Comparison of ENCODE assay signal across 9 mouse cellular contexts in the genomic region with DNA sequence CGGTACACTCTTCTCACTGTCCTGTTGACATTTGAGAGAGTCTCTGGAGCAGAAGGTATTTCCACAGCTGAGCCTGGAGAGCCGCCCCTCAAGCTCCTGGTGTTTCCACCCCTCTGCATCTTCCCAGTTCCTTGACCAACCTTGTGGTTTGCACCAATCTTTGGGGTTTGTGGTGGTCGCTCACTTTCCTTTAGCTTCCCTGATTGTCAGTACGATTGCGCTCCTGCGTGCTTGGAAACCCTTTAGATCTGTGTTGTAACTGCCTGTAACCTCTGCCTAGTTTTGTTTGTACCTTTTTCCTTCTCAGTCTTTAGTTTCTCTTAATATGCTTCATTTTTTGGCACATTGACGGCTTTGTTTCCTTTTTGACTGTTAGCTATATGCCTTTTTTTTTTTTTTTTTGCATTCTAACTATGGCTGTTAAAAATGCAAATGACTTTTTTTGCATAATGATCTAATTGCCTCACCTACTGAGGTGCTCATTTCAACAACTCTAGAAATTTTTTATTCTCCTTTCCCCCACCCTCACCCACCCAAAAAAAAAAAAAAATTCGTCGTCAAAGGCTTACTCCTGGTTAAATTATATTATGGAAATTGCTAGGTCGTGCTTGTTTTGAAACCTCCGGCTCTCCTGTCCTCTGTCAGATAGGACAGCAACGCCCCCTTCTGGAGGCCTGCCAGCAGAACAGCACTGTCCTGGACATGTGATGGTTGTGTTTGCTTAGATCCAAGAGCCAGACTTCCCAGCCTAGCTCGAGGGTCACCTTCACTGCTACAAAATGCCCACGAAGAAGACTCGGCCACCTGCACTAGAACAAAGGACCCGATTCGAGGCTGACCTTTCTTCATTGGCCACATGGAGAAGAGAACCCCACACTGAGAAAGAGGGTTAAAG. TPM values are rescaled to one million over a fixed set of nuclear protein-coding genes. Genes with fewer than 3 reads are reported as not detected.
DNase-seq lines count a peak whose midpoint lies in the region; ATAC-seq and TF ChIP-seq lines count a peak whose summit lies in the region.
"Had no signal": no experiment of that assay in that cellular context is flagged by ENCODE, and none has a peak within 500 bp of the region (broad histone marks: within the 10 kb centered on the region; RNA-seq: fewer than 3 reads in every experiment).

No protein-coding gene starts in this region.

- H3K9ac ChIP-seq in embryonic facial prominence, embryonic 14.5 days (ENCODE audit: low read depth, low read length), result no peak overlapping the region
- H3K9ac ChIP-seq in heart, postnatal 0 days (replicated peaks; ENCODE audit: low read depth, low read length), result no peak overlapping the region
- H3K9ac ChIP-seq in midbrain, embryonic 14.5 days (replicated peaks; ENCODE audit: low read length), result no peak overlapping the region
- H3K9ac ChIP-seq: limb, embryonic 13.5 days had no signal

- TF ChIP-seq EP300 in heart, postnatal 0 days (IDR thresholded peaks at IDR 0.05; ENCODE audit: low read depth), result no peak

- no peaks in the 10 kb centered on the region for H3K36me3 ChIP-seq in embryonic facial prominence, embryonic 14.5 days (ENCODE audit: control insufficient read depth, insufficient read depth, low read length)
- H3K36me3 ChIP-seq in heart, postnatal 0 days (replicated peaks; ENCODE audit: control insufficient read depth, insufficient read depth, low read length), result no peaks in the 10 kb centered on the region
- no peaks in the 10 kb centered on the region for H3K36me3 ChIP-seq in midbrain, embryonic 14.5 days (ENCODE audit: control insufficient read depth, insufficient read depth, low read length)
- H3K36me3 ChIP-seq in splenic B cell, adult 2 months (ENCODE audit: control insufficient read depth, insufficient read depth, low read length, poor library complexity, severe bottlenecking), result no peaks in the 10 kb centered on the region; the same call in 1 of the 2 replicates
- H3K36me3 ChIP-seq: limb, embryonic 13.5 days had no signal

- no peak for ATAC-seq in embryonic facial prominence, embryonic 14.5 days (ENCODE audit: low read depth)
- ATAC-seq in heart, postnatal 0 days (ENCODE audit: insufficient read depth, low read depth), result peak; percentile 84
- ATAC-seq in midbrain, embryonic 14.5 days (ENCODE audit: low FRiP score, low TSS enrichment), result 0 out of 2 replicates have a peak, but pooled peaks have one; percentile 19

- TF ChIP-seq CTCF in heart, postnatal 0 days (IDR thresholded peaks at IDR 0.05; ENCODE audit: low read depth), result peak; percentile 60

- intact Hi-C loops in left cerebral cortex, postnatal 25 days (cut with DNase I), result loop anchor here (2.0 to 5.0 kb wide), 2 partner anchors 142 to 302 kb away; no protein-coding TSS in a partner anchor

- no peak overlapping the region for H3K4me3 ChIP-seq in embryonic facial prominence, embryonic 14.5 days (ENCODE audit: low read depth, low read length)
- no peak overlapping the region for H3K4me3 ChIP-seq in heart, postnatal 0 days (ENCODE audit: low read depth, low read length)
- H3K4me3 ChIP-seq in midbrain, embryonic 14.5 days (replicated peaks; ENCODE audit: low read depth, low read length), result no peak overlapping the region
- H3K4me3 ChIP-seq: limb, embryonic 13.5 days had no signal

- H3K27ac ChIP-seq in embryonic facial prominence, embryonic 14.5 days (replicated peaks; ENCODE audit: low read depth, low read length), result no peak overlapping the region
- H3K27ac ChIP-seq in heart, postnatal 0 days (ENCODE audit: low read depth), result 0 out of 2 replicates have a peak overlapping the region, but pooled peaks have one; percentile 8
- no peak overlapping the region for H3K27ac ChIP-seq in midbrain, embryonic 14.5 days (replicated peaks; ENCODE audit: low read depth, low read length)
- H3K27ac ChIP-seq: limb, embryonic 13.5 days had no signal

- no peak overlapping the region for H3K4me2 ChIP-seq in embryonic facial prominence, embryonic 14.5 days (ENCODE audit: low read depth, low read length)
- peak overlapping the region; percentile 24; the same call in 1 of the 2 replicates for H3K4me2 ChIP-seq in heart, postnatal 0 days (ENCODE audit: low read depth, low read length)
- no peak overlapping the region for H3K4me2 ChIP-seq in midbrain, embryonic 14.5 days (ENCODE audit: low read length)
- H3K4me2 ChIP-seq: limb, embryonic 13.5 days had no signal

- DNase-seq in cerebellum, adult 11-12 months, result peak; percentile 32
- DNase-seq in cerebellum, adult 9-10 months, result no peak
- peak; percentile 78 for DNase-seq in adrenal gland, adult 8-10 months
- DNase-seq in embryonic facial prominence, embryonic 14.5 days (ENCODE audit: low spot score), result peak; percentile 76
- DNase-seq in heart, postnatal 0 days (ENCODE audit: low spot score), result peak; percentile 74
- peak; percentile 27 to 44 for DNase-seq in left cerebral cortex, postnatal 25 days (ENCODE audit: low spot score in 2 of 2)
- peak; percentile 61 for DNase-seq in midbrain, embryonic 14.5 days
- DNase-seq in splenic B cell, adult 2 months (ENCODE audit: low read depth, low spot score), result peak; percentile 74

- H3K27me3 ChIP-seq in embryonic facial prominence, embryonic 14.5 days (replicated peaks; ENCODE audit: control insufficient read depth, insufficient read depth, low read length), result peaks cover 4% of the 10 kb centered on the region; the same call in 1 of the 2 replicates
- no peaks in the 10 kb centered on the region for H3K27me3 ChIP-seq in heart, postnatal 0 days (ENCODE audit: control insufficient read depth, insufficient read depth, low read length)
- H3K27me3 ChIP-seq in midbrain, embryonic 14.5 days (ENCODE audit: control insufficient read depth, insufficient read depth, low read length), result no peaks in the 10 kb centered on the region
- no peaks in the 10 kb centered on the region for H3K27me3 ChIP-seq in splenic B cell, adult 2 months (ENCODE audit: control insufficient read depth, insufficient read depth, low read length, poor library complexity, severe bottlenecking)
- H3K27me3 ChIP-seq: limb, embryonic 13.5 days had no signal

- peaks cover 9% of the 10 kb centered on the region for H3K4me1 ChIP-seq in embryonic facial prominence, embryonic 14.5 days (ENCODE audit: control insufficient read depth, insufficient read depth, low read length)
- peaks cover 12% of the 10 kb centered on the region for H3K4me1 ChIP-seq in heart, postnatal 0 days (ENCODE audit: control insufficient read depth, insufficient read depth)
- H3K4me1 ChIP-seq in midbrain, embryonic 14.5 days (ENCODE audit: control insufficient read depth, insufficient read depth, low read length), result 0 out of 2 replicates have a peak, but pooled peaks cover 7% of the 10 kb centered on the region

- no peaks in the 10 kb centered on the region for H3K9me3 ChIP-seq in embryonic facial prominence, embryonic 14.5 days (ENCODE audit: control insufficient read depth, low read length)
- no peaks in the 10 kb centered on the region for H3K9me3 ChIP-seq in heart, postnatal 0 days (replicated peaks; ENCODE audit: control insufficient read depth, low read length)
- no peaks in the 10 kb centered on the region for H3K9me3 ChIP-seq in midbrain, embryonic 14.5 days (ENCODE audit: control insufficient read depth, low read length)
- H3K9me3 ChIP-seq: limb, embryonic 13.5 days had no signal

- WGBS in embryonic facial prominence, embryonic 14.5 days, result 44% methylated on average over 17 of the region's 17 CpGs
- 36% methylated on average over 17 of the region's 17 CpGs for WGBS in heart, postnatal 0 days
- WGBS in midbrain, embryonic 14.5 days, result 50% methylated on average over 17 of the region's 17 CpGs

RNA-seq across cellular contexts. Expression of a gene that starts 57.5 kb away (rescaled TPM):
- 10 to 100 TPM; 47.6 to 53.1 (median 50.6) TPM for total RNA-seq in adrenal gland, adult 8-10 months (2022)
- polyA plus RNA-seq in embryonic facial prominence, embryonic 14.5 days (2014; fragmentation: Nextera tagmentation; extraction: Ambion mirVana), result 55.6 and 61.0 TPM in 2 replicates
- total RNA-seq in heart, postnatal 0 days (2014; rRNA removed; ENCODE audit: low replicate concordance), result 36.8 and 37.5 TPM in 2 replicates
- polyA plus RNA-seq in heart, postnatal 0 days (2015; fragmentation: Nextera tagmentation; extraction: Ambion mirVana), result 19.0 TPM in 2 replicates
- 10 to 100 TPM; 55.4 to 63.6 TPM for total RNA-seq in left cerebral cortex, postnatal 25 days (2021)
- 68.2 and 76.7 TPM in 2 replicates for polyA plus RNA-seq in midbrain, embryonic 14.5 days (2014; fragmentation: Nextera tagmentation; extraction: Ambion mirVana)
